Mouse (Mus musculus): Measurements from ENCODE around the gene Trim46.
A peak's percentile ranks its signal among the peaks of the same experiment; 100 is the strongest.

The Trim46 gene

DNA sequence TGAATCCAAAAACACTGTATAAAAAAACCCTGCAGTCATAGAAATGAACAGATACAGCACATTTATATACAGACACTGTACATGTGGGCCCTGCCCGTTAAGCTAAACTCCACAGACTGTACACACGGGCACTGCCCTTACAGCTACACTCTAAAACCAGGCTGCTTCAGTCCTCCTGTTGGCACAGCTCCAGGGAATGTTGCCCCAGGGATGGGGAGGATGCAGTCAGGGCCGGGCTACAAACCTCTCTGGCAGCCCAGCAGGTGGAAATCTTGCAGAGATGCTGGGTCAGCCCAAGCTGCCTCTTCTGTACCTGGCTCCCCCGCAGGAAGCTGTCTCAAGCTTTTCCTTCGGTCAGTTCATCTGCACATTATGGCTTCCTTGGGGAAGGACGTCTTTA is 25.7 kb upstream of the Trim46 start:
- no peak for DNase-seq (ENCODE audit: low read depth, low spot score)

GRCm38 (mm10) chr3:89270891-89271290 is 24.8 kb upstream of the Trim46 start:
- DNase-seq (ENCODE audit: low read depth, low spot score) = peak; percentile 35

DNA sequence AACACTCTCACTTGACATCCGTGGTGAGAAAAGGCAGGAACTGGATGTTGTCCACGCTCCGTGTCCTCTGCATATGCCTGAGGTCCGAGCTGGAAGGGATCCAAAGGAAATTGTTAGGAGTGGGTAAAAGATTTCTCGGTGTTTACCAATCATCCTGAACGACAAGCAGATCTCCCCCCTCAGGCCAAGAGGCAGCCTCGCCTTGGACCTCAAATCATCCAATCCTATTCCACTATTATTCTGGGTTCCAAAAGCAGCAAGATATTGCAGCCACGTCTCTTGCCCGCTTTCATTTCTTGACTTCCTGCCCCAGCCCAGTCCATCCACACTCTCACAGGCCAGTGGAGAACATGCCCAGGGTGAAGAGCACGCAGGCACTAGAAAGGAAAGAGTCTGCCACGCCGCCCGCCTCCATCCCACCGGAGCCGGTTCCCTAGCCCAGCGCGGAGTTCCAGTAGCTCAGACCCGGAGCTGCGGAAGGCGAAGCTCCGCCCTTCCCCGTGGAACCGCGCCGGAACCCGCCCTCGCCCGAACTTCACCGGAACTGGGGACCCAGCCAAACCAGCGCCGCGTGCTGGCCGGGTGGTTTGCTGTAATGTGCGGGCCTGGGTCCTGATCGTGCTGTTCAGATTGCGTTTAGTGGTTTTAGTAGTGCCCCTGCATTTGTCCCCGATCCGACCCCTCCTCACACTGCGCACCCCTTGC is 24.1 kb upstream of the Trim46 start, which contains the start of gene Slc50a1:
Gene Slc50a1 (minus strand): TSS at position 520 of the 705 bp plus-strand sequence.
- DNase-seq (ENCODE audit: low read depth, low spot score) = peak; percentile 67

DNA sequence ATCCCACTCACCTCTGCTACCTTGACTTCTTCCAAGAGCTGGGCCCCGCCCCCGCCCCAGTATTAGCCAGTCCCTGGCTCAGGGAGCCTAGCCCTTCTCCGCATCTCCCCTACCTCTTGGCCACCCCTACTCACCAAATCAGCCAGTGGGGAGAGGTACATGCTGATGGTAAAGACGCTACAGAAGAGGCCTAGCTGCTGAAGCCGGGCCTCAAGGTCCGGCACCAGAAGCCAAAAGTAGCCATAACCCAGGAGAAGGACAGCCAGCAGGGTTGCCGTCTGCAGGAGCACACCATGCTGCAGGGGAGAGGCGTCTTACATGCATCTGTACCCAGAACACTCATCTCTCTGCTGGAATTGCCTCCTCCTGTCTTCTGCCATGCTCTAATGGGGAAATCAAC is 22.8 kb upstream of the Trim46 start:
- no peak for DNase-seq (ENCODE audit: low read depth, low spot score)

- no peak for DNase-seq (ENCODE audit: low read depth, low spot score)
Measured at GRCm38 (mm10) chr3:89266439-89266893, 20.4 kb upstream of the Trim46 start.

DNA sequence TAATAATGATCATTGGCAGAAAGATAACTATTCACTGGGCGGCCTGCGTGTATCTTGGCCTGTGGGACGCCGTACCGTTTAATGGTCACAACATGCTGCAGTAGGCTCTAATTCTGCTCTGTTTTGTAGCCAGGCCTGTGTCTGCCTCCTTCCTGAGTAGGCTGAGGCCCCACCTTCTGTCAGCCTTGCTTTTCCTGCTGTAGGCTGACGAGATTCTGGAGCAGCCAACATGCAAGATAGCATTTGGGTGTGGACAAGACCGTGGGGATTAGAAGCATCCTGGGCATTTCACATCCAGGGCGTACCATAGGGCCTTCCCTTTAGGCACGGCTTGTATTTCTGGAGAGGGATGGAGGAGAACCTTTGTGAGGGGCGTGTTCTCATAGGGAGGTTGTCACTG is 16.3 kb upstream of the Trim46 start:
- DNase-seq (ENCODE audit: low read depth, low spot score) = no peak

GRCm38 (mm10) chr3:89260211-89260610 is 14.1 kb upstream of the Trim46 start:
- DNase-seq (ENCODE audit: low read depth, low spot score) = no peak

- no peak for DNase-seq (ENCODE audit: low read depth, low spot score)
Measured at GRCm38 (mm10) chr3:89259076-89259475, 13.0 kb upstream of the Trim46 start, which contains the start of gene Dpm3. Gene Dpm3 (plus strand): TSS chr3:89259358.

GRCm38 (mm10) chr3:89256177-89256576 is 10.1 kb upstream of the Trim46 start:
- no peak for DNase-seq (ENCODE audit: low read depth, low spot score)

- DNase-seq (ENCODE audit: low read depth, low spot score) = no peak
Measured at GRCm38 (mm10) chr3:89254994-89255393, 8.9 kb upstream of the Trim46 start.

- peak; percentile 63 for DNase-seq (ENCODE audit: low read depth, low spot score)
Measured at GRCm38 (mm10) chr3:89251365-89251895, 5.3 kb upstream of the Trim46 start.

GRCm38 (mm10) chr3:89250435-89251040 is 4.4 kb upstream of the Trim46 start:
- no peak for DNase-seq (ENCODE audit: low read depth, low spot score)

DNA sequence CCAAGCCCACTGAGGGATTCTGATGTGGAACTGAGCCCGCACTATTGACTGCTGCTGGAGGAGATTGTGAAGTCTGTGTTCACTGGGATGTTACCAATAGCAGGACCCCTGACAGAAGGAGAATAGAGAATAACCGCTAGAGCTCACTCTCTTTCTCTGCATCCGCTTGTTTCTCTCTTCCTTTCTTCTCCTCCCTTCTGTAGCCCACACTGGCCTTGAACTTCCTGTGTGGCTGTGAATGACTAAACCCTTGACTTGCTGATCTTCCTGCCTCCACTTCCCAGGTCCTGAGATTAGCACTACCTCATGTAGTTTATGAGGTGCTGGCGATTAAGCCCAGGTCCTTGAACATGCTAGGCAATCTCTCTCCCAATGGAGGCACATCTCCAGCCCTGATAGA is 1.4 kb upstream of the Trim46 start:
- DNase-seq (ENCODE audit: low read depth, low spot score) = no peak

DNA sequence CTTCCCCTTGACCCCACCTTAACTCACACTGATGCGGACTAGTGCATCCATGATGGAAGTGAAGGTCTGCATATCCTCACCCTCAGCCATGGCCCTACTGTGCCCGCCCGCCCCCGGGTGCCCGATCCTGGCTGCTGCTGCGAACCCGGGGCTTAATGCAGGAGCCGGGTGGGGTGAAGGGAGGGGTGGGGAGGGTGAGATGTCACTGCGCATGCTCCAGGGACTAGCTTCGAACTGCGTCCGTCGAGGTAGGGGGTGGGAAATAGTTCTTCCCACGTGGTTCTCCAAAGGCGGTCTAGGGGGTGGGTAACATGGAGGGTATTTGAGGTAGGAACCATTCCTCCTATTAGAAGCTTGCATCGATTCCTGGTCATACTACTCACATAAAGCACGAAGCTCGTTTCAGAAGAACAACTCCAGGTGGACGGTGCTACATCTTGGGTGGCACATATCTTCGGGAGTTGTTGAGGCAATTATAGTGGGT is 379 bp downstream of the Trim46 start, which contains the start of gene Krtcap2:
Gene Krtcap2 (plus strand): TSS at position 279 of the 484 bp plus-strand sequence.
- no peak for DNase-seq (ENCODE audit: low read depth, low spot score)

DNA sequence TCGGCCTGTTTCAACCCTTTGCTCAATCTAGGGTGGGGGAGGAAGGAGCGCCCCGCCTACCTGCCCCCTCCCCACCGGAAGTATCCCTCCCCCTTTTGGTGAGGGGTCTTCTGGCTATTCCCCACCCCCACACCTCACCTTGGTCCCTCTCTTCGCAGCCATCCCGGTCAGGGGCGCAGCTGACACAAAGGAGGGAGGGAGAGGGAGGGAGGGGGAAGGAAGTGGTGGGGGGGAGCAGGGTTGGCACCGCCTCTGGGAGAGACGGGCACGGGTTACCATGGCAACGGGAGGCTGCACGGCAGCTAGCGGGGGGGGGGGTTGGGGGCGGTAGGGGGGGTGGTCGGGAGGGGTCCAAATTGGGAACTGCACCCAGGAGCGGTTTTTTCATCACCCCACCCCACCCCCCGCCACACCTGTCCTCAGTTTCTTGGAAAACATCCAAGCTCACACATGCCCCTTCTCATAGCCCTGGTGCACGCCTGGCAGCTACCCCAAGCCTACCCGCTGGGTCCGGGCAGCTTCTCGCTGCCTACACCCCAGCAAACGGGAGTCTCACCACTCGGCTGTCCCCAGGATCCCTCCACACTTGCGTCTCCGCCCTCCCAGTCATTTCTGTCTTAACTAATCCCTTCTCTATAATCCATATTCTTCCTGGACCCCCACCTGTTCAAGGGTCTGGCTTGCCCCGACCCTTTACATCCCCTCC is 974 bp downstream of the Trim46 start:
- no peak for DNase-seq (ENCODE audit: low read depth, low spot score)

- DNase-seq (ENCODE audit: low read depth, low spot score) = no peak
Measured at GRCm38 (mm10) chr3:89244158-89244981, 1.7 kb downstream of the Trim46 start.

- DNase-seq (ENCODE audit: low read depth, low spot score) = no peak
Measured at GRCm38 (mm10) chr3:89243609-89244008, 2.5 kb downstream of the Trim46 start.

- no peak for DNase-seq (ENCODE audit: low read depth, low spot score)
Measured at GRCm38 (mm10) chr3:89242331-89242895, 3.7 kb downstream of the Trim46 start.

DNA sequence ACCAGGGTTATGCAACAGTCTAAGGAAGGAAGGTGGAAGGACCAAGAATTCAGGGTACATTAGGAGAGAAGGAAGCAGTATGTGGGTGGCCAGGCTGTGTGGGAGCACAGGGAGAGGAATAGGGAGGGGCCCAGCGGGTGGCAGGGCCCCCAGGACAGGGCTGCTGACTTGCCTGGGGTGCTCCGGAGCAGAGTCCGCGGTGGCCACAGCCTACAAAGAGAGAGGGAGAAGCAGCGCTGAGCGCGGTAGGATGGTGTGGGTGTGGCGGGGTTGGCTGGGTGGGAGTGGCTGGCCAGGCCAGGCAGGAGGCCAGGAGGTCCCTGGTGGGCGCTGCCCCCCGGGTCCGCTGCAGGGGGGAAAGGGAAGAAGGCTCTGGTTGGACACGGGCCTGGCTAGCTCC is 7.6 kb downstream of the Trim46 start:
- DNase-seq (ENCODE audit: low read depth, low spot score) = no peak

- DNase-seq (ENCODE audit: low read depth, low spot score) = no peak
Measured at GRCm38 (mm10) chr3:89237682-89238081, 8.4 kb downstream of the Trim46 start.

DNA sequence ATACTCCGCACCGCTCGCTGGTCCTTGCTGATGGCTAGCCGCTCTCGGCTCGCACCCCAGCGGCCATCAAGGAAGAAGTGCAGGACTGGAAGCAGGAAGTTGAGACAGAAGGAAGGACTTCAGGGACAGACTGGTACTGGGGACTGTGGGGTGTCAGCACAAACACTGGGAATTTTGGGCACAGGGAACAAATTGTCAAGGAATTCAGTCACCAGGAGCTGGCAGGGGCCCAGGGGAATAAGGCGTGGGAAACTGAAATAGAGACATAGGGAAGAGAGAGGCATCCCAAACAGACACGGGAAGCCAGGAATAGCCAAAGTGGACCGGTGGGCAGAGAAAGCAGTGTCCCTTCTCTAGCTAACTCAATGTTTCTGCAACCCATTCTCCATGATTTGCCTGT is 9.6 kb downstream of the Trim46 start:
- no peak for DNase-seq (ENCODE audit: low read depth, low spot score)

All from skeletal muscle tissue, adult 2 months (tissue).